Mouse (Mus musculus) G1E (cell line): ENCODE data around the gene Rpgrip1. TPM values are rescaled to one million over a fixed set of nuclear protein-coding genes. Genes with fewer than 3 reads are reported as not detected.

Experiments
- ATAC-seq: 2 replicates; pipeline ENCODE4 v1.8.0; 2016; ENCODE audit warnings: mild to moderate bottlenecking; ENCODE audit not compliant: insufficient number of reproducible peaks, poor library complexity, low FRiP score, severe bottlenecking; ENCODE audit errors: extremely low read depth
- DNase-seq: peaks from one replicate; pipeline ENCODE4 v3.0.0; 2012; ENCODE audit warnings: low spot score
- H3K27me3 ChIP-seq: 2 replicates; pipeline ENCODE4 v1.6.1; 2012; ENCODE audit warnings: mild to moderate bottlenecking, low read length, inconsistent platforms; ENCODE audit not compliant: insufficient read depth
- H3K36me3 ChIP-seq: replicated peaks from 2 replicates; pipeline ENCODE3; 2012; ENCODE audit warnings: mild to moderate bottlenecking, inconsistent platforms
- H3K4me1 ChIP-seq: 2 replicates; pipeline ENCODE4 v1.6.1; 2012; ENCODE audit warnings: low read depth, low read length, inconsistent platforms, mixed read lengths; ENCODE audit not compliant: insufficient read depth
- H3K4me3 ChIP-seq: 2 replicates; pipeline ENCODE4 v1.5.1; 2012; ENCODE audit warnings: low read depth, mild to moderate bottlenecking, inconsistent platforms, low read length, moderate library complexity, mixed read lengths
- H3K9me3 ChIP-seq: replicated peaks from 2 replicates; pipeline ENCODE4 v1.6.1; 2012; ENCODE audit warnings: inconsistent platforms
- CTCF ChIP-seq: IDR thresholded peaks from 2 replicates; pipeline ENCODE4 v1.5.1; 2012; ENCODE audit warnings: low read depth, low read length, inconsistent platforms, mixed read lengths
- GATA1 ChIP-seq: IDR thresholded peaks from 2 replicates; pipeline ENCODE4 v1.6.1; 2012; ENCODE audit warnings: borderline replicate concordance, low read length, inconsistent platforms, mixed read lengths
- GATA2 ChIP-seq: IDR thresholded peaks from 2 replicates; pipeline ENCODE4 v1.6.1; 2012; ENCODE audit warnings: low read depth, low read length, inconsistent platforms, borderline replicate concordance
- POLR2AphosphoS5 ChIP-seq: IDR thresholded peaks from 2 replicates; pipeline ENCODE4 v1.6.1; 2012; ENCODE audit warnings: low read depth, low read length, inconsistent platforms; ENCODE audit not compliant: insufficient replicate concordance
- TAL1 ChIP-seq: conservative IDR thresholded peaks from 2 replicates; pipeline ENCODE4 v1.6.1; 2012; ENCODE audit warnings: low read depth, low read length, inconsistent platforms, mixed read lengths
- polyA plus RNA-seq: library from polyadenylated mRNA; stranded (reverse); fragments of >175 nt; gene quantifications from 2 replicates; pipeline ENCODE4 v1.2.3, GENCODE M21; 2012
- total RNA-seq, 2 experiments: library from RNA; stranded (forward) in 1 of 2; stranded (reverse) in 1 of 2; fragments of 200-1000 nt in 1 of 2; fragments of >200 nt in 1 of 2; fragmentation: Nextera tagmentation in 1 of 2; gene quantifications; 2 replicates each; pipeline ENCODE4 v1.2.3; 2014 to 2017

Rpgrip1 gene
- total and polyA plus RNA-seq, 3 experiments = 0.17 to 3.1 (median 0.30) TPM

DNA sequence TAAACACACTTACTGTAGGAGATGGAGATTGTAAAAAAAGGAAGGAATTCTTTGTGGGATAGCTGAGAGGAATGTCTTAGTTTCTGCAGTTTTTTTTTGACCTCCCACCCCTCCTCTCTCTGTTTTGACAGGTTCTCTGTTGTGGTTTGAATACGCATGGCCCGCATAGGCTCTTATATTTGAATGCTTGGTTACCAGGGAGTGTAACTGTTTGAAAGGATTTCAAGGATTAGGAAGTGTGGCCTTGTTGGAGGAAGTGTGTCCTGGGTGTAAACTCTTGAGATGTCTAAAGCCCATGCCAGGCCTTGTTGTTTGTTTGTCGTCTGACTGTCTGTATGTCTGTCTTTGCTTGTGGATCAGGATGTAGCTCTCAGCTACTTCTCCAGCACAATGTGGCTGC lies 42.1 kb downstream of the Rpgrip1 start:
- Histone ChIP-seq H3K36me3 (peaks cover under 1% of the 10 kb centered on the region), H3K4me3 (no peak overlapping the region), H3K4me1 (peaks cover 4% of the 10 kb centered on the region), H3K9me3 (no peaks in the 10 kb centered on the region), H3K27me3 (peaks cover 27% of the 10 kb centered on the region)
- ATAC-seq (no peak), DNase-seq (no peak)
- no peak for TF ChIP-seq GATA2
- no peak for TF ChIP-seq POLR2AphosphoS5
- no peak for TF ChIP-seq TAL1
- TF ChIP-seq CTCF = no peak
- TF ChIP-seq GATA1 = no peak

DNA sequence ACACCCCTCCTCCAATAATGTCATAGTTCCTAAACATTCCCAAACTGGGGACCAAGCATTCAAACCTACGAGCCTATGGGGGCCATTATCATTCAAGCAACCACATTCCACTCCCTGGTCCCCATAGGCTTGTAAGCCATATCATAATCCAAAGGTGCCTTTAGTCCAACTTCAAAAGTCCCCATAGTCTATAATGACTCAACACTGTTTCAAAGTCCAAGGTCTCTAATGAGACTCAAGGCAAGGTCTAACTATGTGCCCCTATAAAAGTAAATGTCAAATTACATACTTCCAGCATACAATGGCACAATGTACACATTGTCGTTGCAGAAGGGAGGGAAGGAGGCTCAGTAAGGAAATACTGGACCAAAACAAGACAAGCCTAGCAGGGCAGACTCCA lies 44.5 kb downstream of the Rpgrip1 start:
- peaks cover 11% of the 10 kb centered on the region for H3K27me3 ChIP-seq
- no peak for DNase-seq
- peaks cover 24% of the 10 kb centered on the region for H3K36me3 ChIP-seq
- no peak for ATAC-seq
- TF ChIP-seq POLR2AphosphoS5 (no peak), TAL1 (no peak), CTCF (no peak), GATA2 (no peak), GATA1 (no peak)
- H3K4me3 ChIP-seq = no peak overlapping the region
- H3K9me3 ChIP-seq = no peaks in the 10 kb centered on the region
- peaks cover 3% of the 10 kb centered on the region for H3K4me1 ChIP-seq

DNA sequence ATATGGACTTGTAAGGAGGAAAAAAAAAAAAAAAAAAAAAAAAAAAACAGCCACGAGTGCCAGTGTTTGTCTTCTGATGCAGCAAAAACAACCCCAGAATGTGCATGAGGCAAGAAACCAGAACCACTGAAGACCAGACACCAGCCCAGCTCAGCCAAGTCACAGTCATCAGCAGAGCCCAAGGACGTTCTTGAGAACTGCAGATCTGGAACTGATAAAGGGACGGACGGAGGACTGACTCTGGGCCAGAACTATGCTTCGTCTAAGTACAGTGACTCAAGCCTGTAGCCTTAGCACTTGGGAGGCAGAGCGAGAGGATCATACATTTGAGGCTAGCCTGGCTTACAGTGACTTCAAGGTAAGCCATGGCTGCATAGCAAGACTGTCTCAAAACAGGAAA lies 50.4 kb downstream of the Rpgrip1 start:
- ATAC-seq (no peak), DNase-seq (no peak)
- no peaks in the 10 kb centered on the region for H3K27me3 ChIP-seq
- H3K4me3 ChIP-seq = no peak overlapping the region
- TF ChIP-seq CTCF = no peak
- TF ChIP-seq GATA2 = no peak
- peaks cover 80% of the 10 kb centered on the region for H3K36me3 ChIP-seq
- no peaks in the 10 kb centered on the region for H3K4me1 ChIP-seq
- no peaks in the 10 kb centered on the region for H3K9me3 ChIP-seq

DNA sequence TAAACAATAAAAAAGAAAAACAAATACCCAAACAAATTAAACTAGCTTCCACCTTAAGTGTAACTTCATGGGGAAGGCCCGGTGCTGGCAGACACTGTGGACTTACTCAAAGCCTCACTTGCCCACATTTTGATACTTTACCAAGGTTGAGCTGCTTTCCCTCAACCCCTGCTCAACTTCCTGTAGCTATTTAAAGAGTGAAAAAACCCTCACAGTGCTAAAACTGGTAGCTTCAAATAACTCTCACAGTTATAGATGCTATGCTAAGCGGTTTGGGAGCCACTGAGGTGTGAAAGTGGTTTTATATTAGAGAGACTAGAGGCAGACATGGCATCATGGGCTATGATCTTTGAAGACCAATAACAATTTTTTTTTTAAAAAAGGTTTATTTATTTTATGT lies 56.1 kb downstream of the Rpgrip1 start:
- Histone ChIP-seq H3K4me1 (no peaks in the 10 kb centered on the region), H3K36me3 (peaks cover 85% of the 10 kb centered on the region), H3K4me3 (no peak overlapping the region), H3K27me3 (no peaks in the 10 kb centered on the region), H3K9me3 (no peaks in the 10 kb centered on the region)
- ATAC-seq (no peak), DNase-seq (no peak)
- TF ChIP-seq CTCF (no peak), POLR2AphosphoS5 (no peak), TAL1 (no peak), GATA2 (no peak), GATA1 (no peak)

DNA sequence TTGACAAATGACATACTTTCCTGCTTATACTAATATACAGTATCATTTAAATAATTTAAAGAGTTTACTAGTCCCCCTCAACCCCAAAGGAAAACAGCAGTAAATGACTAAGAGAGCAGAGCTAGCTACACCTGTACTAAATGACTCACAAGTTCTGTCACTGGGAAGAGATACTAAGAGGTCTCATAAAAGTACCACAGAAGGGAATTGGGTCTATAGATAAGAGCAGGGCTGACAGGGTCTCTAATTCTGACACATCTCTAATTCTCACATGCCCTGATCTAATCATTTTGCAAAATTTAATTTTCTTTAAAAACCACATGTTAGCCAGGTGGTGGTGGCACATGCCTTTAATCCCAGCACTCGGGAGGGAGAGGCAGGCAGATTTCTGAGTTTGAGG lies 78.3 kb downstream of the Rpgrip1 start:
- H3K36me3 ChIP-seq = peaks cover 48% of the 10 kb centered on the region
- no peaks in the 10 kb centered on the region for H3K9me3 ChIP-seq
- DNase-seq (no peak), ATAC-seq (peak; percentile 73)
- H3K27me3 ChIP-seq = no peaks in the 10 kb centered on the region
- TF ChIP-seq CTCF (no peak), TAL1 (peak; percentile 65)
- H3K4me1 ChIP-seq = peaks cover 60% of the 10 kb centered on the region
- no peak overlapping the region for H3K4me3 ChIP-seq

DNA sequence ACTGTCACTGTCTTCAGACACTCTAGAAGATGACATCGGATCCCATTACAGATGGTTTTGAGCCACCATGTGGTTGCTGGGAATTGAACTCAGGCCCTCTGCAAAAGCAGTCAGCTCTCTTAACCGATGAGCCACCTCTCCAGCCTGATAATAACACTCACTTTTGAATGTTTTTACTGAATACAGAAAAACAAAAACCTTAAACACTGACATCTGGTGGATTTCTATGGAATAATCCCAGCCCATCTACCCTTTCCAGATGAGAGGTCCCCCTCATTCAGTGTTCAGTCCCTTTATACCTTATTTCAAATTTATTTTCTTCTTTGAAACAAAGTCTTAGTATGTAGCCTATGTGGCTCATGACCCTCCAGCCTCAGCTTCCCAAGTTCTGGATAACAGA lies 79.0 kb downstream of the Rpgrip1 start:
- H3K27me3 ChIP-seq = no peaks in the 10 kb centered on the region
- TF ChIP-seq TAL1 = no peak
- TF ChIP-seq GATA1 = no peak
- TF ChIP-seq CTCF = no peak
- no peak for TF ChIP-seq GATA2
- TF ChIP-seq POLR2AphosphoS5 = no peak
- H3K4me1 ChIP-seq = peaks cover 67% of the 10 kb centered on the region
- no peak for DNase-seq
- no peaks in the 10 kb centered on the region for H3K9me3 ChIP-seq
- no peak for ATAC-seq
- peaks cover 49% of the 10 kb centered on the region for H3K36me3 ChIP-seq
- H3K4me3 ChIP-seq = no peak overlapping the region

DNA sequence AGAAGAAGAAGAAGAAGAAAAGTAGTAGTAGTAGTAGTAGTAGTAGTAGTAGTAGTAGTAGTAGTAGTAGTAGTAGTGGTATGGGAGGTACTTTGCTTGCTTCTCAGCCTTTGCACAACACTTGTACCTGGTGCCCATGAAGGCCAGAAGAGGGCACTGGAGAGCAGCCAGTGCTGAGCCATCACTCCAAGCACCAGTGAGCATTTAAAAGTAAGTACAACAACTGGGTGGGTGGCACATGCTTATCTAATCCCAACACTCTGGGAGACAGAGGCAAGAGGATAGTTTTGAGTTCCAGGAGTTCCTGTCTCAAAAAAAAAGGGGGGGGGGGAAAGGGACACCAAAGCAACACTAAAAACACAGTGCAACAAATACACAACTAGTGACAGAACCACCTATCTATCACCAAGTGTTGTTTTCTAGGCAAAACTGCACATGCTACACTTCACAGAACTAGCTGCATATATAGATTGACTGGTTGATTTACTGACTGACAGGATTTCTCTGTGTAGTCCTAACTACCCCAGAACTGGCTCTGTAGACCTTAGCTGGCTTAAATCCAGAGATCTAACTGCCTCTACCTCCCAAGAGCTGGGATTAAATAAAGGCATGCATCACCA lies 80.3 kb downstream of the Rpgrip1 start:
- TF ChIP-seq GATA2 (no peak), CTCF (peak; percentile 46; the same call in 1 of the 2 replicates), POLR2AphosphoS5 (no peak), GATA1 (no peak), TAL1 (no peak; the same call in 1 of the 2 replicates)
- Histone ChIP-seq H3K4me1 (peaks cover 69% of the 10 kb centered on the region), H3K27me3 (no peaks in the 10 kb centered on the region), H3K4me3 (no peak overlapping the region; the same call in 1 of the 2 replicates), H3K9me3 (no peaks in the 10 kb centered on the region), H3K36me3 (peaks cover 39% of the 10 kb centered on the region)
- peak; percentile 70 for ATAC-seq
- DNase-seq = no peak
